Mouse (Mus musculus): ENCODE results near the gene Mroh2a.
"Not testable (repeated sequence)": the region's sequence is repeated elsewhere in the genome, so short reads cannot be mapped to it uniquely, and the experiment has no call there.

The Mroh2a gene

GRCm38 (mm10) chr1:88218591-88218990 lies 8.2 kb upstream of the Mroh2a start:
- DNase-seq (ENCODE audit: low spot score in 2 of 2), result no peak

GRCm38 (mm10) chr1:88219054-88219453 lies 7.7 kb upstream of the Mroh2a start:
- no peak for DNase-seq (ENCODE audit: low spot score in 2 of 2)

GRCm38 (mm10) chr1:88220336-88220735 lies 6.5 kb upstream of the Mroh2a start:
- DNase-seq (ENCODE audit: low spot score in 2 of 2), result no peak

- DNase-seq (ENCODE audit: low spot score in 2 of 2), result no peak
These were observed 4.6 kb upstream of the Mroh2a start for GRCm38 (mm10) chr1:88222216-88222615.

GRCm38 (mm10) chr1:88223011-88223515 lies 3.7 kb upstream of the Mroh2a start:
- DNase-seq (ENCODE audit: low spot score in 2 of 2), result peak in 1 of 2 experiments; percentile 2

GRCm38 (mm10) chr1:88223591-88223990 lies 3.2 kb upstream of the Mroh2a start:
- peak in 1 of 2 experiments; percentile 2 for DNase-seq (ENCODE audit: low spot score in 2 of 2)

- DNase-seq (ENCODE audit: low spot score in 2 of 2), result peak in 1 of 2 experiments; percentile 1
These were observed 2.6 kb upstream of the Mroh2a start for GRCm38 (mm10) chr1:88224029-88224776.

GRCm38 (mm10) chr1:88225301-88225700 lies 1.5 kb upstream of the Mroh2a start:
- DNase-seq (ENCODE audit: low spot score in 2 of 2), result not testable (repeated sequence)

- peak in 1 of 2 experiments; percentile 1 for DNase-seq (ENCODE audit: low spot score in 2 of 2)
These were observed 1.0 kb upstream of the Mroh2a start for GRCm38 (mm10) chr1:88225741-88226140.

GRCm38 (mm10) chr1:88227482-88227881 lies 696 bp downstream of the Mroh2a start:
- DNase-seq (ENCODE audit: low spot score in 2 of 2), result no peak

GRCm38 (mm10) chr1:88228121-88228520 lies 1.3 kb downstream of the Mroh2a start:
- no peak for DNase-seq (ENCODE audit: low spot score in 2 of 2)

GRCm38 (mm10) chr1:88229566-88229965 lies 2.8 kb downstream of the Mroh2a start:
- DNase-seq (ENCODE audit: low spot score in 2 of 2), result no peak

GRCm38 (mm10) chr1:88229986-88230385 lies 3.2 kb downstream of the Mroh2a start:
- no peak for DNase-seq (ENCODE audit: low spot score in 2 of 2)

- DNase-seq (ENCODE audit: low spot score in 2 of 2), result no peak
These were observed 3.6 kb downstream of the Mroh2a start for GRCm38 (mm10) chr1:88230421-88230820.

- DNase-seq (ENCODE audit: low spot score in 2 of 2), result no peak
These were observed 4.4 kb downstream of the Mroh2a start for GRCm38 (mm10) chr1:88230981-88231802.

GRCm38 (mm10) chr1:88231803-88232499 lies 5.2 kb downstream of the Mroh2a start:
- DNase-seq (ENCODE audit: low spot score in 2 of 2), result no peak

- DNase-seq (ENCODE audit: low spot score in 2 of 2), result no peak
These were observed 6.0 kb downstream of the Mroh2a start for GRCm38 (mm10) chr1:88232664-88233380.

GRCm38 (mm10) chr1:88233421-88234247 lies 6.8 kb downstream of the Mroh2a start:
- no peak for DNase-seq (ENCODE audit: low spot score in 2 of 2)

GRCm38 (mm10) chr1:88234248-88234610 lies 7.4 kb downstream of the Mroh2a start:
- DNase-seq (ENCODE audit: low spot score in 2 of 2), result no peak

GRCm38 (mm10) chr1:88234646-88235045 lies 7.9 kb downstream of the Mroh2a start:
- DNase-seq (ENCODE audit: low spot score in 2 of 2), result no peak

Data from natural killer cell, adult 2 months (primary cell).